Comparison of ENCODE assay signal across 8 mouse cellular contexts in the genomic region with DNA sequence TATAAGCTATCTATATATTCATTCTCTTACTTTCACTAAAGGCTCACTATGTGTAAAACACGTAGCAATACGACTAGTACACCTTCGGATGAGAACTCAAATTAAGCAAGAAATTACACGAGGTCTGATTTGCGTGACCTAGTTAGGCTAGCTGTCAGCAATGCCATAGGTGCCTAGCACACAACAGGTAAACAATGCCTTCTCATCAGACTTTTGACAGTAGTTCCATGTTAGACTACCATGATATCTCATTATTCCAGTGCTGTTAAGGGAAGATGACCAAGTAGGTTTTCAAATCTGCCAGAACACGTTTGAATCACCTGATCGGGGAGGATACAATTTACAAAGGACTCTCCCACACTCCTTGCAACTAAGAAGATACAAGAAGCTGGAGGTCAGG. TPM values are rescaled to one million over a fixed set of nuclear protein-coding genes. Genes with fewer than 3 reads are reported as not detected.
DNase-seq lines count a peak whose midpoint lies in the region; ATAC-seq and TF ChIP-seq lines count a peak whose summit lies in the region.

No protein-coding gene starts in this region.

- no peaks in the 10 kb centered on the region for H3K27me3 ChIP-seq in embryonic facial prominence, embryonic 12.5 days
- H3K27me3 ChIP-seq in intestine, embryonic 15.5 days (replicated peaks), result no peaks in the 10 kb centered on the region
- no peaks in the 10 kb centered on the region for H3K27me3 ChIP-seq in myocyte (ENCODE audit: control insufficient read depth, insufficient read depth, insufficient read length)

- no peak for TF ChIP-seq POLR2A in myocyte (IDR thresholded peaks at IDR 0.05; ENCODE audit: insufficient read length, low read depth)

- peak overlapping the region; percentile 66 for H3K9ac ChIP-seq in embryonic facial prominence, embryonic 12.5 days
- H3K9ac ChIP-seq in intestine, embryonic 15.5 days, result peak overlapping the region; percentile 69

- H3K4me2 ChIP-seq in embryonic facial prominence, embryonic 12.5 days (replicated peaks), result peak overlapping the region; percentile 63
- peak overlapping the region; percentile 76 for H3K4me2 ChIP-seq in intestine, embryonic 15.5 days (replicated peaks)
- H3K4me2 ChIP-seq in myocyte (ENCODE audit: low read depth), result peak overlapping the region; percentile 95

- no peaks in the 10 kb centered on the region for H3K79me2 ChIP-seq in myocyte (ENCODE audit: control insufficient read depth, insufficient read depth)

- peak overlapping the region; percentile 79 for H3K4me3 ChIP-seq in layer of hippocampus, adult 2 months
- peak overlapping the region; percentile 64 for H3K4me3 ChIP-seq in embryonic facial prominence, embryonic 12.5 days
- peak overlapping the region; percentile 78 for H3K4me3 ChIP-seq in intestine, embryonic 15.5 days (replicated peaks)
- peak overlapping the region; percentile 43 for H3K4me3 ChIP-seq in myocyte

- H3ac ChIP-seq in myocyte (ENCODE audit: control insufficient read depth, insufficient read length), result no peak overlapping the region

- H3K9me3 ChIP-seq in embryonic facial prominence, embryonic 12.5 days, result no peaks in the 10 kb centered on the region
- no peaks in the 10 kb centered on the region for H3K9me3 ChIP-seq in intestine, embryonic 15.5 days

- DNase-seq in layer of hippocampus, adult 2 months (ENCODE audit: low spot score in 2 of 2), result no peak
- no peak for DNase-seq in layer of hippocampus, postnatal 14 days (ENCODE audit: low spot score in 2 of 2)
- DNase-seq in gastrocnemius, postnatal 10 days, result no peak
- no peak for DNase-seq in natural killer cell, adult 2 months (ENCODE audit: low spot score in 2 of 2)
- no peak for DNase-seq in cerebellum, adult 11 months

- no peaks in the 10 kb centered on the region for H3K36me3 ChIP-seq in embryonic facial prominence, embryonic 12.5 days
- no peaks in the 10 kb centered on the region for H3K36me3 ChIP-seq in intestine, embryonic 15.5 days
- H3K36me3 ChIP-seq in myocyte (ENCODE audit: control insufficient read depth, insufficient read depth), result no peaks in the 10 kb centered on the region

- H3K27ac ChIP-seq in layer of hippocampus, adult 2 months, result peak overlapping the region; percentile 87
- H3K27ac ChIP-seq in embryonic facial prominence, embryonic 12.5 days, result peak overlapping the region; percentile 77; the same call in 1 of the 2 replicates
- H3K27ac ChIP-seq in intestine, embryonic 15.5 days, result peak overlapping the region; percentile 44; the same call in 1 of the 2 replicates

- peak; percentile 6; the same call in 1 of the 2 replicates for ATAC-seq in embryonic facial prominence, embryonic 12.5 days (ENCODE audit: insufficient number of reproducible peaks, insufficient read depth, low FRiP score, low TSS enrichment)
- peak; percentile 1; the same call in 1 of the 2 replicates for ATAC-seq in intestine, embryonic 15.5 days

- peaks cover 6% of the 10 kb centered on the region; the same call in 1 of the 2 replicates for H3K4me1 ChIP-seq in embryonic facial prominence, embryonic 12.5 days
- no peaks in the 10 kb centered on the region for H3K4me1 ChIP-seq in intestine, embryonic 15.5 days (replicated peaks)

- no peak for TF ChIP-seq CTCF in layer of hippocampus, adult 2 months (conservative IDR thresholded peaks at IDR 0.05)

- 43% methylated on average over 7 of the region's 7 CpGs for WGBS in embryonic facial prominence, embryonic 12.5 days
- WGBS in intestine, embryonic 15.5 days, result 44% methylated on average over 7 of the region's 7 CpGs

TF ChIP-seq in myocyte, 11 proteins besides CTCF, POLR2A, EP300 and RAD21:
- TF ChIP-seq TCF3 (IDR thresholded peaks at IDR 0.05; ENCODE audit: insufficient read length, low read depth) (no peak), MYOD1 (IDR thresholded peaks at IDR 0.05; ENCODE audit: control insufficient read depth in 1 of 3, insufficient read length in 2 of 3, low read depth in 2 of 3) (no peak), E2F4 (IDR thresholded peaks at IDR 0.05; ENCODE audit: insufficient read depth) (no peak), REST (IDR thresholded peaks at IDR 0.05; ENCODE audit: insufficient read depth, insufficient read length) (no peak), MAX (IDR thresholded peaks at IDR 0.05; ENCODE audit: low read depth) (no peak), CEBPB (IDR thresholded peaks at IDR 0.05; ENCODE audit: insufficient read depth, poor library complexity, severe bottlenecking) (no peak), MYOG (IDR thresholded peaks at IDR 0.05; ENCODE audit: control insufficient read depth in 1 of 3, insufficient read depth in 1 of 3, insufficient read length in 2 of 3, low read depth in 2 of 3) (no peak), USF1 (IDR thresholded peaks at IDR 0.05; ENCODE audit: low read depth) (no peak), TCF12 (IDR thresholded peaks at IDR 0.05; ENCODE audit: insufficient read depth, poor library complexity, severe bottlenecking) (no peak), POLR2AphosphoS2 (IDR thresholded peaks at IDR 0.05; ENCODE audit: insufficient read length, low read depth) (no peak), SRF (IDR thresholded peaks at IDR 0.05; ENCODE audit: control insufficient read depth, insufficient read length, low read depth) (no peak)

RNA-seq across cellular contexts. Expression of a gene that starts 1.7 kb away (rescaled TPM):
- 10 to 100 TPM; 22.7 to 27.2 TPM for total RNA-seq in layer of hippocampus, adult 2 months (2021)
- 10 to 100 TPM; 24.5 to 26.9 TPM for total RNA-seq in layer of hippocampus, postnatal 14 days (2021)
- polyA plus RNA-seq in embryonic facial prominence, embryonic 12.5 days (2016; fragmentation: Nextera tagmentation; extraction: Ambion mirVana), result 7.5 and 9.3 TPM in 2 replicates
- 6.4 and 6.8 TPM in 2 replicates for polyA plus RNA-seq in intestine, embryonic 15.5 days (2015; fragmentation: Nextera tagmentation; extraction: Ambion mirVana)
- 9.5 TPM for polyA plus RNA-seq in myocyte (2012; fragmentation: generic; extraction: Trizol)
- 1 to 10 TPM; 7.9 to 8.4 TPM for total RNA-seq in gastrocnemius, postnatal 10 days (2021)

RNA-seq across cellular contexts. Expression of a gene that starts 1.8 kb away (rescaled TPM):
- not detected for total RNA-seq in layer of hippocampus, adult 2 months (2021)
- not detected for total RNA-seq in layer of hippocampus, postnatal 14 days (2021)
- polyA plus RNA-seq in embryonic facial prominence, embryonic 12.5 days (2016; fragmentation: Nextera tagmentation; extraction: Ambion mirVana), result not detected in 2 replicates
- not detected in 2 replicates for polyA plus RNA-seq in intestine, embryonic 15.5 days (2015; fragmentation: Nextera tagmentation; extraction: Ambion mirVana)
- polyA plus RNA-seq in myocyte (2012; fragmentation: generic; extraction: Trizol), result not detected
- total RNA-seq in gastrocnemius, postnatal 10 days (2021), result not detected
